Mouse (Mus musculus) midbrain, postnatal 0 days (tissue): ENCODE results near the gene Cmah. TPM values are rescaled to one million over a fixed set of nuclear protein-coding genes. Genes with fewer than 3 reads are reported as not detected.
"Not testable (repeated sequence)": the region's sequence is repeated elsewhere in the genome, so short reads cannot be mapped to it uniquely, and the experiment has no call there.

ENCODE experiments used
- ATAC-seq: fragments of 200-750 bp; cut with Nextera tagmentation; 2 replicates; pipeline ENCODE4 v1.8.0; 2017; ENCODE audit warnings: moderate number of reproducible peaks, mild to moderate bottlenecking, moderate TSS enrichment, moderate library complexity; ENCODE audit not compliant: low FRiP score
- DNase-seq: peaks from one replicate; pipeline ENCODE4 v3.0.0-alpha.2; 2015; ENCODE audit warnings: low spot score
- H3K27ac ChIP-seq: fragments of 300-500 bp; sonication (generic); 2 replicates; pipeline ENCODE4 v1.5.1; 2014; ENCODE audit warnings: low read depth, mild to moderate bottlenecking, low read length, mixed read lengths
- H3K27me3 ChIP-seq: fragments of 300-500 bp; sonication (generic); 2 replicates; pipeline ENCODE4 v1.6.1; 2014; ENCODE audit warnings: low read length, control low read depth, mixed read lengths; ENCODE audit not compliant: insufficient read depth
- H3K36me3 ChIP-seq: fragments of 300-500 bp; sonication (generic); 2 replicates; pipeline ENCODE4 v1.6.1; 2014; ENCODE audit warnings: low read length, control low read depth, mixed read lengths; ENCODE audit not compliant: insufficient read depth
- H3K4me1 ChIP-seq: fragments of 300-500 bp; sonication (generic); 2 replicates; pipeline ENCODE4 v1.6.1; 2014; ENCODE audit warnings: mild to moderate bottlenecking, control low read depth, antibody characterized with exemption, low read length, mixed read lengths; ENCODE audit not compliant: insufficient read depth
- H3K4me2 ChIP-seq: fragments of 300-500 bp; sonication (generic); 2 replicates; pipeline ENCODE4 v1.6.1; 2014; ENCODE audit warnings: low read depth, mild to moderate bottlenecking, low read length, mixed read lengths; ENCODE audit not compliant: poor library complexity, severe bottlenecking
- H3K4me3 ChIP-seq: fragments of 300-500 bp; sonication (generic); 2 replicates; pipeline ENCODE4 v1.5.1; 2014; ENCODE audit warnings: low read depth, mild to moderate bottlenecking, low read length, moderate library complexity
- H3K9ac ChIP-seq: fragments of 300-500 bp; sonication (generic); replicated peaks from 2 replicates; pipeline ENCODE4 v1.6.1; 2014; ENCODE audit warnings: mild to moderate bottlenecking, low read length, moderate library complexity, mixed read lengths; ENCODE audit not compliant: poor library complexity, severe bottlenecking
- H3K9me3 ChIP-seq: fragments of 300-500 bp; sonication (generic); 2 replicates; pipeline ENCODE4 v1.6.1; 2016; ENCODE audit warnings: low read length, control low read depth
- CTCF ChIP-seq: IDR thresholded peaks from 2 replicates; pipeline ENCODE4 v1.5.1; 2016; ENCODE audit warnings: antibody characterized with exemption, mild to moderate bottlenecking
- WGBS: fragments of 180-500 bp; shearing (Covaris S2); extraction: QIAGEN DNeasy Blood & Tissue Kit; methylation state at CpG from one replicate; pipeline ENCODE4 v1.1.7; 2014; 5-methylcytosine and 5-hydroxymethylcytosine counted together
- polyA plus RNA-seq: library from polyadenylated mRNA; unstranded; fragments of >200 nt; fragmentation: Nextera tagmentation; extraction: Ambion mirVana; gene quantifications from 2 replicates; pipeline ENCODE4 v1.2.1, GENCODE M21; 2015
- total RNA-seq: library from RNA; depleted of rRNA; stranded (reverse); fragments of >200 nt; gene quantifications from 2 replicates; pipeline ENCODE4 v1.2.3, GENCODE M21; 2014

Gene Cmah
- total and polyA plus RNA-seq, 2 experiments from 2014 or later: 0.05 to 0.14 TPM

- H3K9me3 ChIP-seq: no peaks in the 10 kb centered on the region
- DNase-seq (no peak), ATAC-seq (no peak)
- no peaks in the 10 kb centered on the region for H3K27me3 ChIP-seq
- no peak overlapping the region for H3K4me3 ChIP-seq
- H3K36me3 ChIP-seq: no peaks in the 10 kb centered on the region
- no peak overlapping the region for H3K4me2 ChIP-seq
- WGBS: 85% methylated on average over 5 of the region's 5 CpGs
- H3K4me1 ChIP-seq: no peaks in the 10 kb centered on the region
- no peak overlapping the region for H3K27ac ChIP-seq
- no peak overlapping the region for H3K9ac ChIP-seq
- TF ChIP-seq CTCF: no peak
These were observed 27.5 kb downstream of the Cmah start for GRCm38 (mm10) chr13:24354751-24355150.

GRCm38 (mm10) chr13:24359181-24359580, 32.0 kb downstream of the Cmah start:
- no peak for DNase-seq
- no peaks in the 10 kb centered on the region for H3K9me3 ChIP-seq
- no peak overlapping the region for H3K4me2 ChIP-seq
- H3K4me1 ChIP-seq: no peaks in the 10 kb centered on the region
- no peak for TF ChIP-seq CTCF
- no peaks in the 10 kb centered on the region for H3K36me3 ChIP-seq
- no peak overlapping the region for H3K4me3 ChIP-seq
- ATAC-seq: no peak
- H3K9ac ChIP-seq: no peak overlapping the region
- H3K27me3 ChIP-seq: no peaks in the 10 kb centered on the region
- no peak overlapping the region for H3K27ac ChIP-seq
- WGBS: 58% methylated on average over 1 of the region's 1 CpGs

GRCm38 (mm10) chr13:24365191-24365590, 38.0 kb downstream of the Cmah start:
- DNase-seq: no peak

GRCm38 (mm10) chr13:24372893-24373599, 45.8 kb downstream of the Cmah start:
- no peaks in the 10 kb centered on the region for H3K4me1 ChIP-seq
- ATAC-seq: no peak
- WGBS: 93% methylated on average over 7 of the region's 7 CpGs

More at GRCm38 (mm10) chr13:24365191-24365590, 38.0 kb downstream of the Cmah start:
- Histone ChIP-seq H3K27ac (no peak overlapping the region), H3K9ac (no peak overlapping the region), H3K4me3 (no peak overlapping the region), H3K27me3 (no peaks in the 10 kb centered on the region), H3K4me2 (no peak overlapping the region), H3K36me3 (no peaks in the 10 kb centered on the region), H3K9me3 (no peaks in the 10 kb centered on the region), H3K4me1 (no peaks in the 10 kb centered on the region)
- no peak for TF ChIP-seq CTCF
- no peak for ATAC-seq
- 95% methylated on average over 6 of the region's 6 CpGs for WGBS

DNA sequence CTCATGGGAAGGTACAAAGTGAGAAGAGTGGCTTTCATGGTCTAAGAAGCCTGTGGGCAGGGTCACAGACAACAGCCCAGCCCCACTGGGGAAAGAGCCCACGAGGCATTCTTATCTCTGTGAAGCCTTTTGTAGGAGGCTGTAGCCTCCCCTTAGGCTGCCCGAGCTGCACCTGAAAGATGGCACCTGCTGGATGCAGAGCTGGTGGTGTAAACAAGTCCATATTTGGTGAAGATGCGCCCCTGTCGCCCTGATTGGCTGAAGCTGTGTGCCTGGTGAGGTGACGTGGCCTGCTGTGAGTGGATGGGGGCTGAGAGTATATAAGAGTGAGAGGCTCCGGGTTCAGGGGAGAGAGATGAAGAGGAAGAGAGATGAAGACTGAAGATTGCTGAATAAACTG, 47.4 kb downstream of the Cmah start:
- whole genome bisulfite sequencing: 87% methylated on average over 6 of the region's 6 CpGs
- not testable (repeated sequence) for H3K36me3 ChIP-seq, H3K4me3 ChIP-seq, H3K27me3 ChIP-seq, H3K9ac ChIP-seq, DNase-seq, H3K9me3 ChIP-seq, H3K4me2 ChIP-seq, ATAC-seq, H3K27ac ChIP-seq, H3K4me1 ChIP-seq

More at GRCm38 (mm10) chr13:24372893-24373599, 45.8 kb downstream of the Cmah start:
- Histone ChIP-seq H3K27me3 (no peaks in the 10 kb centered on the region), H3K9ac (no peak overlapping the region), H3K27ac (no peak overlapping the region), H3K4me2 (no peak overlapping the region), H3K36me3 (no peaks in the 10 kb centered on the region), H3K4me3 (no peak overlapping the region), H3K9me3 (no peaks in the 10 kb centered on the region)
- DNase-seq: no peak
- no peak for TF ChIP-seq CTCF

DNA sequence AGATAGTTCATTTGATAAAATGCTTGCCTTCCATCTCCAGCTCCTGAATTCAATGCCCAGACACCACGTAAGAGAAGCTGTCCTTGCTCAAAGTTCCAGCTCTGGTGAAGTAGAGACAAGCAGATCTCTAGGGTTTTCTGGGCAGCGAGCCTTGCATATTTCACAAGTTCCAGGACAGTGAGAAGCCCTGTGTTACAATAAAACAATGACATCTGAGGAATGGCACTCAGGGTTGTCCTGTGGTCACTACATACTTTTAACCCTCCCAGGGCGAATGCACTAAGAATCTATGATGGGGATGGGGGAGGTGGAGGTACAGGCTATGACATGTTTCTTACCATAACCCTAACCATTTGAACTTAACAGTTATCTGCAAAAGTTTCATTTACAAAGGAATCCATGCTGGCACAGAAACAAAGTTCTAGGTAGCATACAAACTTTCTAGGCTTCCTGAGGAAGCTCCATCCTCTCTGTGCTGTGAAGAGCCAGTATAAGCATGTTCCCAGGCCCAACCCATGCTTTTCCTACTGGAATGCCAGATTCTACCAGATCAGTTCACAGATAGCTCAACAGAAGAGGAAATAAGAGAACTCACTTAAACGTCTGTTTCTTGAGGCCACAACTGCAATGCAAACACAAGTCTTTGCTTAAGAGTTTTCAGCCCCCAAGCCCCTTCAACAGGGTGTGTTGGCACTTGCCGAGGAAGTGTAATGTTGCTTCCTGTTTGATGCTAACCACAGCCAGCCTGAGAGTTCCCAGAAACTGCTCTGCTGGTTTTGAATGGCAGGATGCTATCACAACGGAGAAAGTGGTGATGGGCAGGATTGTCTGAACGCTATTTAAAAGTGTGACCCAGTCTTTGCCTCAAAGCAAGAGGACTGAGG, 48.4 kb downstream of the Cmah start:
- no peak for TF ChIP-seq CTCF
- DNase-seq (no peak), ATAC-seq (no peak)
- Histone ChIP-seq H3K36me3 (no peaks in the 10 kb centered on the region), H3K4me1 (no peaks in the 10 kb centered on the region), H3K4me2 (no peak overlapping the region), H3K9ac (no peak overlapping the region), H3K27ac (no peak overlapping the region), H3K4me3 (no peak overlapping the region), H3K9me3 (no peaks in the 10 kb centered on the region), H3K27me3 (no peaks in the 10 kb centered on the region)
- 83% methylated on average over 7 of the region's 7 CpGs for WGBS
